Mouse (Mus musculus): ENCODE measurements around the gene Cog6.
A peak's percentile ranks its signal among the peaks of the same experiment; 100 is the strongest.

Cog6 gene

GRCm38 (mm10) chr3:53016436-53017340, at the start of gene Cog6:
Gene Cog6 (minus strand): TSS chr3:53017237.
- DNase-seq (ENCODE audit: low read depth): peak; percentile 65

DNA sequence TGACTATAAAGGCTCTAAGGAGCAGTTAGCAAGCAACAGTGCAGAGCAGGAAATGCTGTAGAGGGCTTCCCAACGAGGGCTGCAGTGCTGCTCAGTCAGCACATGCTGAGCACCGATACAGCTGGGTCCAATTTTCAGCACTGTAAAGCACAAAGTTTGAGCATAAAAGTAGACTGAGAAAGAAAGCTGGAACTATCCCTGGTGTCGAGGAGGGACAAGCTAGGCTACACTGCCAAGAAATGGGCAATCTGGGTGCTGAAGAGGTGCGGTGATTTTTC, 49.0 kb upstream of the Cog6 start:
- DNase-seq (ENCODE audit: low read depth): no peak

- DNase-seq (ENCODE audit: low read depth): no peak
Observed at GRCm38 (mm10) chr3:53065267-53066094, 48.4 kb upstream of the Cog6 start.

GRCm38 (mm10) chr3:53063423-53064147, 46.5 kb upstream of the Cog6 start:
- DNase-seq (ENCODE audit: low read depth): no peak

GRCm38 (mm10) chr3:53059959-53060358, 42.9 kb upstream of the Cog6 start:
- no peak for DNase-seq (ENCODE audit: low read depth)

DNA sequence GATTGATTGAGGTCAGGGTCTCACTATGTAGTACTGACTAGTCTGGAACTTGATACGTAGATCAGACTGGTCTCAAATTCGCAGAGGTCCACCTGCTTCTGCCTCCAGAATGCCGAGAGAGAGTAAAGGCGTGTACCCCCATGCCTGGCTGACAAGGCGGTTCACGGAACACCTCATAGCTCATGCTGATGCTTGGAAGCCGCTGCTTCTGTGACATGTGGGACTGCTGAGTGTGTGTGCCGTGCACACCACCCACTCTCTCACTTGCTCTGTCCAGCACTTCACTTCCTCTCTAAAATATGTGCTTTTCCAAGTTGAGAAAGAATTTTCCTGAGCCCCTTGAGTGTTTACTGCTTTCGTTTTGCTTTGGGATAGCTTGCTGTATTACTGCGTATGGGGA, 39.4 kb upstream of the Cog6 start:
- DNase-seq (ENCODE audit: low read depth): no peak

- no peak for DNase-seq (ENCODE audit: low read depth)
Observed at GRCm38 (mm10) chr3:53052385-53052784, 35.3 kb upstream of the Cog6 start.

DNA sequence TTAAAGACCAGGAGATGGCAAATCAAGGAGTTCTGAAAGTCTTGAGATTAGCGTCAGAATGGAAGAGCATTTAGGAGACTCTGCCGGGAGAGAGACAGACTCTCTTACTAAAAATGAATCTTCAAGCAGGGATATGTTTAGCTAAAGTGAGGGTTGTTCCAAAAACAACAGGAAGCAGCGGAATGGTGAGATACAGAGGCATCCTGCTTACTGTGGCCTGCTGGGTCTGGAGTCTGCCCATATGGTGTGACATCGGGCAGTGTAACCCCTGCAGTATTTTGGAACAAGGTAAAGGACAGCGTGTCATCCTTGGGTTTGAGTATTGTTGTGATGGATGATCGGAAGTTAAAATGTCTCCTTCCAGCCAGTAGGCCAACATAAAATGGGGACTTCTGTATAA, 29.3 kb upstream of the Cog6 start:
- DNase-seq (ENCODE audit: low read depth): no peak

GRCm38 (mm10) chr3:53045697-53046096, 28.7 kb upstream of the Cog6 start:
- no peak for DNase-seq (ENCODE audit: low read depth)

DNA sequence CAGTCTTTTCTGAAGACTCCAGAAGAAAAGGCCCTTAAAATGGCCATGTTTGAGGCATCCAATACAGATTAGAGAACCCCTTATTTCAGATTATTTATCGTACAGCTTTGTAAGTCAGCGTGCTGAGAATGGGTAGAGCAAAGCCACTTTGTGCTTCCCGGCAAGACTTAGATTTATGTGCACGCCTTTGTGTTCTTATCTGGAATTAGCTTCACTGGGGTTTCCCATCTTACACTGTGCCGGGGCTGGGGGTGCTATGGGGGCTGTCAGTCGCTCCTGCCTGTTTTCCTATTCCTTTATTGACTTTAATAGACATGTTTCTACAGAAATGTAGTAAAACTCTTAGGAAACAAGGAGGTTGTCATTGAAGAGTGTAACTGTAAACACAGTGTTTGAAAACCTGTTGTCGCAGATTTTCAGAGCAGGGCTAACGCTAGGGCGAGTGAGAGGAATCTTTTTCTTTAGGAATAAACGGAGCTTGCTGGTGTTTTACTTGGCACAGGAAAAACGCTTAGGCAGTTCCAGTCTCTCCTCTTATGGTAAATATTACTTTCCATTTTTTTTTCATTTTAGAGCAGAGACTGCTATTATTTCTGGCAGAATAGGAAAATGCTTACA, 27.8 kb upstream of the Cog6 start:
- DNase-seq (ENCODE audit: low read depth): no peak

DNA sequence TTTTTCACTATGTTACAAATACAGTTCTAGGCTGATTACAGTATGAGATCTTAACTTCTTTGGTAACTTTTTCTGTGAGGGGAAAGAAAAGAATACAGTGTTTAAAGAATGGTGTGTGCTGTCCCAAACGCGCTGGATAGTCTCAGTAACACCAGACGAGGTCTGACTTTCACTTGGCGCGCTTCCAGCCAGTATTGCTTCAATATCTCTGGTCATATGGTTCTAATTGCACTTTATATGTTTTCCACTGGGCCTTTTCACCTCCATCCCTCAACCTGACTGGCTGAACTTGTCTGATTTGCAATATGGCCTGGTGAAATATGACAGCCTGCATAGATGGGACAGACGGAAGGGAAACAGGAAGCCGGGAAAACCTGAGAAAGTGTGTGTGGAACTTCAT, 27.2 kb upstream of the Cog6 start:
- DNase-seq (ENCODE audit: low read depth): no peak

DNA sequence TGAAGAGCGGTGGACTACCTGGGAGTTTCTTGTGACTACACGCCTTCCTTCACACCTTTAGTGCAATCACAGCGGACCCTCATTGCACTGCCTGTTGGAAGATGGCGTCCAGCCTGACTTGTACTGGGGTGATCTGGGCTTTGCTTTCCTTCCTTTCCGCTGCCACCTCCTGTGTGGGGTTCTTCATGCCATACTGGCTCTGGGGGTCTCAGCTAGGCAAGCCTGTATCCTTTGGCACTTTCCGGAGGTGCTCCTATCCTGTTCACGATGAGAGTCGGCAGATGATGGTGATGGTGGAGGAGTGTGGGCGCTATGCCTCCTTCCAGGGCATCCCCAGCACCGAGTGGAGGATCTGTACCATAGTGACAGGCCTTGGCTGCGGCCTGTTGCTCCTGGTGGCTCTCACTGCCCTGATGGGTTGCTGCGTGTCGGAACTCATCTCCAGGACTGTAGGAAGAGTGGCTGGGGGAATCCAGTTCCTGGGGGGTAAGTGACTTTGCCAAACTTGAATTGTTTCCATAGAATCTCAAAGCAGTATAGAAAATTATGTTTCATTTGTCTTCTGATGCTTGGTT, 26.3 kb upstream of the Cog6 start:
- no peak for DNase-seq (ENCODE audit: low read depth)

- DNase-seq (ENCODE audit: low read depth): no peak
Observed at GRCm38 (mm10) chr3:53042240-53042567, 25.2 kb upstream of the Cog6 start.

- no peak for DNase-seq (ENCODE audit: low read depth)
Observed at GRCm38 (mm10) chr3:53041411-53042239, 24.6 kb upstream of the Cog6 start, which contains the start of gene Lhfp. Gene Lhfp (plus strand): TSS chr3:53041528.

GRCm38 (mm10) chr3:53040593-53041410, 23.8 kb upstream of the Cog6 start:
- no peak for DNase-seq (ENCODE audit: low read depth)

DNA sequence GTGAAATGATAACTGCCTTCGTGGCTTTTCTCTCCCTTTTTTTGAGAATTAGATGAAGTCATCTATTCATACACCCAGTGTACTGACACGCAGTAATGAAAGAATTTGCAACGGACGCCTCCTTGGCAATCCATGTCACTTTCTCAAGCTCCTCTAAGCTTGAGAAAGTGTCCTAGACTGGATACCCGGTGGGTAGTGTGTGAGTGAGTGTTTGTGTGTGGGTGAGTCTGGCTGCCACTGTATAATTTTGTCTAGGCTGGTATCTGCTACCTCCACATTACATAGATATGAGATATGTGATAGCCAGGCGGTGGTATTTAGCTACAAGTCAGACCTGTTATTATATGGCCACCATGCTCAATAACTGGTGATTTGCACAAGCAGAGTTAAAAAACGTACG, 22.7 kb upstream of the Cog6 start:
- DNase-seq (ENCODE audit: low read depth): no peak

GRCm38 (mm10) chr3:53038913-53039312, 21.9 kb upstream of the Cog6 start:
- no peak for DNase-seq (ENCODE audit: low read depth)

DNA sequence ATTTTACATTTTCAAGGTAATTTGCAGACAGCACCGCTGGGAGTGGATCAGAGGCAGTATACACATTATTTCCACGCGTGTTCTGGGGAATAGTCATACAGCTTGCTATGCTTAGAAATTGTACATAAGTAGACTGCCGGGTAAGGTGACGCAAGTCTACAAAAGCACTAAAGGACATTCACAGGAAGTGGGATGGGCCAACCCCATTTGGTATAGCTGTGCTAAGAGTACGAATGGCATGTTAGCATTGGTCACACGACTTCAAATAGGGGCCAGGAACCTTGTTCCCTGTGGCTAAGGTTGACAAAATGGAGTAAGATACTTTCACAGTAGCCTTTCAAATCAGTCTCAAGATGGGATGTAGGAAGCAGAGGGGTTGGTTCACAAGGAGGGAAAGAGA, 19.9 kb upstream of the Cog6 start:
- DNase-seq (ENCODE audit: low read depth): no peak

DNA sequence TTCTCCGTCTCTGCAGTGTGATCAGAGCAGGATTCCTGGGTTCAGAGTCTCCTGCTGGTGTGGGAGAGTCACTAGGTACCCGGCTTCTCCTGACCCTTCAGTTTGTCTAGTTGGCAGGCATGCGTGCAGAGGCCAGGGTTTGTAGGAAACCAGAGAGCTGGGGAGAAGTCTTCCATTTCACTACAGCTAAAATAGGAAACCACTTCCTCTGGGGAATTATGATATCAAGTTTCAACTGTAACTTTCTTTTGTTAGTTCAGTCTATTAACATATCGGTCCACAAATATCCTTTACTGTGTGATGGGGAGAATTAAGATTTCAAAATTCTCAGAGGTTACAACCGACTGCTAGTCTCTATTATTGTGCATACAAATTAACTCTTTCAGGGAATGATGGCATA, 19.0 kb upstream of the Cog6 start:
- DNase-seq (ENCODE audit: low read depth): no peak

DNA sequence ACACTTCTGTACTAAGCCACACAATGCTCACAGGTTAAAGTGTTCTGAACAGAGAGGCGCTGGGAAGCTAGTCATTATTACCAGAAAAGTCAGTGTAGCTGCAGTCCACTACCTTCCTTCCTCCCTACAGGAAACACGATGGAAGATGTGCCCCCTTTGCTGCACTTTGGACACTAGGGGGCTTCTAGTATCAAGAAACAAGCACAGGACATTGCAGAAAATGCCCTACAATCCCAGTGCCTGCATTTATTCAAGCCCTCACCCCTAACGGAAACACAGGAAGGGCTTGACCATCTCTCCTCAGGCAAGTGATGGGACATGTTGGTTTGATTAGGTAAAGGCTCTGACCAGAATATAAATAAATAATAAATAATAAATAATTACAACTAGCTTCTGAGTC, 16.4 kb upstream of the Cog6 start:
- DNase-seq (ENCODE audit: low read depth): peak; percentile 22

All from c-Kit-positive CD71-negative TER-119-negative erythroid progenitor cells, embryonic 14.5 days (primary cell).